Mouse (Mus musculus): Measurements from ENCODE around the gene Irak3.

DNA sequence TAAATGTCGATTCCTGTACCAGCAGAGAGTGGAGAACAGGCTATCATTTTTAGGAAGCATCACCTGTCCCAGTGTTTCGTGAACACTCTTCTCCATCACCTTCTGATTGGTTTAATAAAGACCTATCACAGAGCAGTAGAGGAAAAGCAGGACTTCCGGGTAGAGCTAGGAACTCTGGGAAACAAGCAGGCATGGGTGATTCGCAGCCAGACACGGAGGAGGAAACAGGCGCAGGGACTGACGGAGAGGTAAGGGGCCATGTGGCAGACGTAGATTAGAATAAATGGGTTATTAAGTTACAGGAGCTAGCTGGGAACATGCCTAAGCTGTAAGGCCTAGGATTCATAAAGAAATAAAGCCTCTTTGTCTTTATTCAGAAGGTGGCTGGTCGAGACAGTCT, 41.4 kb downstream of the Irak3 start:
- TF ChIP-seq POLR2AphosphoS5 (IDR thresholded peaks at IDR 0.05; ENCODE audit: insufficient replicate concordance, low read depth, low read length) (no peak), GATA1 (IDR thresholded peaks at IDR 0.05; ENCODE audit: borderline replicate concordance, low read length) (no peak)
